Mouse (Mus musculus) left cerebral cortex, postnatal 4 days (tissue): Measurements from ENCODE around the gene Art4. TPM values are rescaled to one million over a fixed set of nuclear protein-coding genes. Genes with fewer than 3 reads are reported as not detected.

ENCODE experiments used
- DNase-seq: peaks from one replicate; pipeline ENCODE4 v3.0.0-alpha.2; 2022
- intact Hi-C: fragments of 180-260 bp; cut with DNase I; formaldehyde crosslinking; loops from one replicate; pipeline ENCODE4 v1.15.1; 2025
- total RNA-seq, 2 experiments: library from RNA; stranded (reverse); gene quantifications; 2 replicates each; pipeline ENCODE4 v1.2.3; 2021

Art4 gene
- total RNA-seq, 2 experiments from 2014 or later: not detected

DNA sequence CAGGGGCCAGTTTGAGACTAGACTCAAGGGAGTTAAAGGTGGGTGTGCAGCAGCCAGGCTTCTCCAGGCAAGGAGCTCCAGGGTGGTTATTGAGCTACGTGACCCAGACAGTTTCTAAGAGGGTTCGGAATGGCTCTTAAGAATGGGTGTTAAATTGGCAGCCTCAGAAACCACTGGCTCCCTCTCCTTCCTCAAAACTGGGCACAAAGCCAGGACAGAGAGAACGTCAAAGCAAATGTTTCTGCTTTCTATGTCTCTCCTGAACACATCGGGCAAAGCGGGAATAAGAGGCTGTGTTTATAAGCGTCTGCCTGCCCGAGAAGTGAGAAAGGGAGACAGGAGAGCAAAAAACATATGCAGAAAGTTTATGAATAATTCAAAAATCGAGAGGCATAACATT, 17.1 kb upstream of the Art4 start:
- intact Hi-C loops: no loop called here
- DNase-seq: peak; percentile 13

GRCm38 (mm10) chr6:136868921-136869320, 11.4 kb upstream of the Art4 start:
- intact Hi-C loops: loop anchor here (10.0 kb wide), 1 partner anchor 306 kb away; the partner anchor contains the start of gene Rerg
- DNase-seq: no peak

DNA sequence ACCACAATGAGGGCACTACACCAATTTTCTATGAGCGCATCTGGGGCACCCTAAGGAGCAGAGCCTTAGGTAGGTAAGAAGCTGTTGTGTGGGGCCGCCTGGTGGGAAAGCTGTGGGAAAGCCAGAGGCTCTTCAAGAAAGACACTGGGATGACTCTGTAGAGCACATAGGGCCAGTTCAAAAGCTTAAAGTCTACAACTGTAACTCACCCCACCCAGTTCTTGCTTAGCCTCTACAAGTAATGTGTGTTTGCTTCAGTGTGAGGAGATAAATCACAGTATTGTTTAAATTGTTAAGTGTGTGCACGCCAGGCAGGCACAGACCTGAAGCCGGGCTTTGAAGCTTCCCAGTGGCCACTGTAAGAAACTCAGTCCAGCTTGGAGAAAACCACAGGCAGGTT, 8.6 kb upstream of the Art4 start:
- intact Hi-C loops: loop anchor here (10.0 kb wide), 1 partner anchor 309 kb away; the partner anchor contains the start of gene Rerg
- no peak for DNase-seq

DNA sequence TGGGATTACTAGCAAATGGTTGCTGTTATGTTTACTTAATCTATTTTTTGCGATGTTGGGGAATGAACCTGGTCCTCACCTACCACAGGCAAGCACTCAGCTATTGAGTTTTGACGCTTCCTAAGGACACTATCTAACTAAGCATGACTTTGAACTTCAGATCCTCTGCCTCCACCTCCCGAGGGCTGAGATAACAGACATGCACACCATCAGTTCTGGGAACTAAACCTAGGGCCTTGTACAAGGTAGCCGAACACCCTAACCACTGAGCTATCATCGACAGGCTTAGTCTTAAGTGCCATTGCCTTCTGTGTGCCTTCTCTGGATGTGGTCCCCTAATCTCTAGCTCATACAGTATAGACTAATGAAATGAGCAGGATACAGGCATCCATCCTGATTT, 7.8 kb upstream of the Art4 start:
- no peak for DNase-seq
- intact Hi-C loops: loop anchor here (10.0 kb wide), 1 partner anchor 309 kb away; the partner anchor contains the start of gene Rerg

DNA sequence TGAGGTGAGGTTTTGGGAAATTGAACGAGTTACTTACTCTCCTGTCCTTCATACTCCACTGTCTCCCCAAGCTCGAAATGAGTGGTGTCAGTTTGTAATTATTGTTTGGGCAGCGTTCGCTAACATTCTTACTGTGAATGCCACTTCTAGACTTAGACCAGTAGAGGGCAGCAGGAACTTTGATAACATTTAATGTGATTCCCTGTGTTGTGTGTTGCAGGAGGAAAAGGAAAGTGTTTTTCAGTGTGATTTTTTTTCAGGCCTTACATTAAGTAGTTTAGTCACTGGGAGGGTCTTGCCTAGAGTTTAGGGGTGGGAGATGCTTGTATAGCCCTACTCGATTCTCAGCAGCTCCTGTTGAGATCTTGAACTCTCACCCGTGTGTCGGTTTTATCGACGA, 3.5 kb upstream of the Art4 start:
- DNase-seq: no peak
- intact Hi-C loops: loop anchor here (2.0 to 10.0 kb wide), 3 partner anchors 60 to 314 kb away; partner anchors contain the start of gene Rerg

DNA sequence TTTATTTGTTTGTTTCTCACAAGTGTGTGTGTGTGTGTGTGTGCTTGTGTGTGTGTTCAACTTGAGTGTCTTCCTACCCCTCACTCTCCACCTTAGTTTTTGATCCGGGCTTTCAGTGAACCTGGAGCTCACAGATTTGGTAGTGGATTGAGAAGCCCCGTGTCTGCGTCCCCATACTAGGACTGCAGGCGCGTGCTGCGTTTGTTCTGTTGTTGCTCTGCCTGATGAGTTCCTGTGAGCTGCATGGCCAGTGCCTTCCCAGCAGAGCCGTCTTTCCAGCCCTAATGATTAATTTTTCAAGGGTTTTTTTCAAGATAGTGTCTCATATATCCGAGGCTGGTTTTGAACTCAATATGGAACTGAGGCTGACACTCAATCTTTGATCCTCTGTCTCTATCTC, 887 bp upstream of the Art4 start:
- intact Hi-C loops: no loop called here
- no peak for DNase-seq

GRCm38 (mm10) chr6:136857873-136858260, 334 bp upstream of the Art4 start:
- intact Hi-C loops: no loop called here
- DNase-seq: no peak

DNA sequence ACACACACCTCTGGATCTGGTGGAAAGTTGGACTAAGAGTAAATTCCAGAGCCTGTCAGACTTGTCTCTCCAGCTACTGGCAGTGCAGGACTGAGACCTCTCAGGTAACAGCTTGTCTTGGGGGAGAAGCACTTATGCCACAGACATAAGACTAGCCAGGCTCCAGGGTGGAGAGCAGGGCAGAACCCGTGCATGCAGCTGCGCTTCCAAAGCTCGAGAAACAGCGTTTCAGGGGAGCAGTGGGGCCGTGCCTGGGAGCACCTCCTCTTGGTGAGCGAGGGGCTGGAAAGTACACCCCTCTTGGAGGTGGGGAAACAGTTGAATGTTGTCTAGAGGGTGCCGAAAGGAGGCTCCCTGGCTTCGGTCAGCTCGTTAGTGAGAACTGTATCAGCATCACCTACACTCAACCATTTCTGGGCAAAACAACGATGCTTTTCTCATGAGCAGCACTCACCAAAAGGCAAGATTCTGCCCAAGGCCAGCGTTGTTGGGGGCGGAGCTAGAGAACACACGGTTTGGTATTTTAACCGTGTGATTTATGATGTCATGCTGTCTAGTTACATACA, 1.4 kb downstream of the Art4 start:
- intact Hi-C loops: no loop called here
- no peak for DNase-seq

GRCm38 (mm10) chr6:136855183-136855582, 2.4 kb downstream of the Art4 start:
- DNase-seq: no peak
- intact Hi-C loops: no loop called here

DNA sequence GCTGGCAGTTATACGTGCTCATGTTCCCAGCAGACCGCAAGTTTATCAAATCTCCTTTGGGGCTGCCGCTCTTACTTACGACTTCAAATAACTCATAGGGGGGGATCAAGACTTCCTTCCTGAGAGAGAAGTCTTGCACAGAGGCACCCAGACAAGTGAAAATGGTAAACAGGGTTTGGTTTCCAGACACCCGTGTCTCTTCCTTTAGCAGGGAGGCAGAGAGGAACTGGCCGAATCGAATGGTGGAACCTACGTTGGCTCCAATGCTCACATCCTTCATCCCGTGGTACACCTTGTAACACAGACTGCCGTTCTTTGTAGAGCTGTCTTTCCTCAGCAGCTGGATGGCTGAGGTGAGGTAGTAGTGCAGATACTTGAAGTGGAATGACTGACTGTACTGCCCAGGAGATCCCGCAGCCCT, 3.2 kb downstream of the Art4 start:
- intact Hi-C loops: no loop called here
- DNase-seq: no peak

GRCm38 (mm10) chr6:136852762-136853161, 4.8 kb downstream of the Art4 start:
- intact Hi-C loops: no loop called here
- no peak for DNase-seq

DNA sequence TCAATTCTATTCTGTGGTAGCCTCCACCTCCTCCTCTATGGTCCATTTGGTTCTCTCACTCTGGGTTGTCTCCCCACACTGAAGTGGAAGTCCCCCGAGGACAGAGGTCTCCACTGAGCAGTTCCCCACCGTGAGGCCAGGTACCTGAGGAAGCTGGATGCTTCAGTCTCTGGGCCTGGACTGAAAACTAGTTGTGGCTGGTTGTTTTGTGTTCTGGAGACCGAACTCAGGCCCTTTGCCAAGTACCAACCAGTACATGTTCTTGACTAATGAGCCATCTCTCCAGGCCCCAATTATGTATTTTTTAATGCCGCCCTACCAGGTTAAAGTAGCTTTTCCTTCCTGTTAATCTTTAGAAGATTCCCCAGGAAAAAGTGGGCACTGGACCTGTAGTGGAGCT, 5.2 kb downstream of the Art4 start:
- DNase-seq: no peak
- intact Hi-C loops: no loop called here

GRCm38 (mm10) chr6:136850267-136850666, 7.3 kb downstream of the Art4 start:
- DNase-seq: no peak
- intact Hi-C loops: no loop called here

DNA sequence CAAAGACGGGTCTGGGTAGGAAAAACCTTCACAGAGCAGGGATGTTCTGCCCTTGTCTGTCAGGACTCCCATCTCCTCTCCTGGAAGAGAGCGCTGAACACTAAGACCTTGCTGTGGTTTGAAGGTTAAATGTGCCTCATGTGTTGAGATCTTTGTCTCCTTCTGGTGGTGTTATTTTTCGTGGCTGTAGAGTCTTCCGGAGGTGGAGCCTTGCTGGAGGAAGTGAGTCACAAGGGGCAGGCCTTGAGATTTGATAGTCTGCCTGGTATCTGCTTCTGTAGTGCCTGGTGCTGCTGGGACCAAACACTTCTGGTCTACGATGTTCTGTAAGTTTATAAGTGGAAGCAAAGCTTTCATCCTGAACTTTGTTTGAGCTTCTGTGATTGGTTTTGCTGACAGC, 8.6 kb downstream of the Art4 start:
- intact Hi-C loops: no loop called here
- DNase-seq: no peak

GRCm38 (mm10) chr6:136848399-136848798, 9.1 kb downstream of the Art4 start:
- no peak for DNase-seq
- intact Hi-C loops: no loop called here

GRCm38 (mm10) chr6:136847790-136848189, 9.7 kb downstream of the Art4 start:
- intact Hi-C loops: no loop called here
- DNase-seq: peak; percentile 30

DNA sequence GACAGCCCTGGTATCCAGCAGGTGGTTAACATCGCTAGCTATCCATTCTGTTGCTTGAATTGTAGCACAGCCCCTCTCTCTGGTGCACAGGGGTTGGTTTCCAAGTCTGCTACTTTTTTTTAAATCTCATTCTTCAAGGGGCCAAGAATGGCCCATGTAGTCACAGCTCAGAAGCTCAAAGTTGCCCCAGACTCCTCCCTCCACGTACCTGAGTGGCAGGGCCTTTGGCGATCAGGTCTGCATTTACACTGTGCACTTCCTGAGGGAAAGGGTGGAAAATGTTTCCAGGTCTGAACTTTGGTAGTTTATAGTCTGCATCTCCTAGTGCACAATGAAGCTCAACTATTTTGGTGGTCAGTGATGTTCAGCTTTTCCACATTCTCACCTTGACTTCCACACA, 10.3 kb downstream of the Art4 start:
- intact Hi-C loops: no loop called here
- DNase-seq: no peak

- intact Hi-C loops: no loop called here
- DNase-seq: no peak
Observed at GRCm38 (mm10) chr6:136845706-136846480, 11.6 kb downstream of the Art4 start.

DNA sequence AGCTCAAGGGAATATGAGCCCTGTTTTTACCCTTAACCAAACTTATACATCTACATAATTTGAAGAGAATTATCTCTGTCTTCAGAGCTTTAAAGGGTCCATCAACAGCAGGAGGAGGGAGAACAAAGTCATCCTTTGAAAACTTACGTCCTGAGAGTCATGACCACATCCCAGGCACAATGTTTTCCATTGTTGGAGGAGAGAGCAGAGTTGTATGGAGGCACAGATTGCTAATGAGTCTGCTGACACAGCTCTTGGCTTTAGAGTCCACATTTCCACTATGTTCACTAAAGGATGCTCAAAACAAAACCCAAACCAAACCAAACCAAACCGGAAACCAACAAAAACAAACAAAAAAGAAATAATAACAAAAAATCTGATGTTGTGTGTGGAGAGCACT, 12.6 kb downstream of the Art4 start:
- DNase-seq: no peak

GRCm38 (mm10) chr6:136837323-136837722, 20.2 kb downstream of the Art4 start:
- intact Hi-C loops: no loop called here
- no peak for DNase-seq

More for the DNA sequence above, 12.6 kb downstream of the Art4 start:
- intact Hi-C loops: no loop called here

DNA sequence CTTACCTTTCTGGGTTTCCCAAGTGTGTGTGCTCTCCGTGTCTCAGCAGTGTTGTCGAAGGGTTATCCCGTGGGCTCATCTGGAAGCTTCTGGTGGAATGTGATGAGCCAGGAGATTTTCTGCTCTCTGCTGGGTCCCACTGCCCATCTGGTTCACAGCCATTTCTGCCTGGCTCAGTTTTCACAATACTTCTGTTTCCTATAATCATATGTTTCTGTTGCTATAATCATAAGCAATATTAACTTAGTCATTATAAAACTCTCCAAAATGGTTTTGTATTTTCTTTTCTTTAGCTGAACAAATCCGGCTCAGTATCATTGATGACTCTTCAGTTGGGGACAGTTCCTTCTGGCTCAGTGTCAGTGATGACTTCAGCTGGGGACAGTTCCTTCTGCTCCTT, 22.2 kb downstream of the Art4 start, which contains the start of gene Smco3:
Gene Smco3, minus strand, starts transcription at position 101 of the 400 bp plus-strand sequence.
- no peak for DNase-seq
- intact Hi-C loops: no loop called here

DNA sequence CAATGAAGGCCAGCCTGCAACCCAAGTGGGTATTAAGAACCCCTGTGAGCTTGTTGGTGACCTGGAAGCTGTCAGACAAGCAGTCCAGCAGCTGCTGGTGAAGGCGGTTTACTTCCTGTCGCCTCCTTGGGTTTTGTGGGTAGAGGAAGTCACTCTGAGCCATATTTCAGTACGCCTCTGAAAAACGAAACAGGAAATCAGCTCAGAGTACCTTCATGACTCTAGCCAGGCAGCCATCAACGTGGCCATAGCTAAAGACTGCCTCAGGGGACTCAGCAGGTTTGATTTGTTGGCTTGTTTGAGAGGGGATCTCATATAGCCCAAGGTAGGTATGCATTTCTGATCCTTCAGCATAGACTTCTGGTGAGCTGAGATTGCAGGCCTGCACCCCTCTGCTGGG, 25.8 kb downstream of the Art4 start:
- DNase-seq: no peak
- intact Hi-C loops: no loop called here
